Mouse (Mus musculus) lung, postnatal 0 days (tissue): ENCODE measurements at regions not wholly inside any gene's neighbourhood (a gene's known extent, or its start where the extent isn't known, plus 50 kb on each side); places are given as distances from the start of the nearest gene placed in this dataset.

Experiments
- ATAC-seq: fragments of 200-750 bp; cut with Nextera tagmentation; 2 replicates; pipeline ENCODE4 v1.8.0; 2017; ENCODE audit warnings: moderate library complexity
- DNase-seq: peaks from one replicate; pipeline ENCODE4 v3.0.0-alpha.2; 2016; ENCODE audit warnings: low spot score
- H3K27ac ChIP-seq: fragments of 300-500 bp; sonication (generic); 2 replicates; pipeline ENCODE4 v1.5.1; 2014; ENCODE audit warnings: antibody characterized with exemption, mild to moderate bottlenecking, low read length, mixed read lengths
- H3K27me3 ChIP-seq: fragments of 300-500 bp; sonication (generic); replicated peaks from 2 replicates; pipeline ENCODE4 v1.6.1; 2014; ENCODE audit warnings: low read length, mixed read lengths; ENCODE audit not compliant: insufficient read depth
- H3K36me3 ChIP-seq: fragments of 300-500 bp; sonication (generic); 2 replicates; pipeline ENCODE4 v1.6.1; 2014; ENCODE audit warnings: low read length, mixed read lengths; ENCODE audit not compliant: insufficient read depth
- H3K4me1 ChIP-seq: fragments of 300-500 bp; sonication (generic); 2 replicates; pipeline ENCODE4 v1.6.1; 2014; ENCODE audit warnings: antibody characterized with exemption, low read depth, low read length, mixed read lengths; ENCODE audit not compliant: insufficient read depth
- H3K4me2 ChIP-seq: fragments of 300-500 bp; sonication (generic); replicated peaks from 2 replicates; pipeline ENCODE4 v1.6.1; 2014; ENCODE audit warnings: low read depth, mild to moderate bottlenecking, low read length, moderate library complexity, mixed read lengths
- H3K4me3 ChIP-seq: fragments of 300-500 bp; sonication (generic); 2 replicates; pipeline ENCODE4 v1.5.1; 2014; ENCODE audit warnings: low read depth, low read length
- H3K9ac ChIP-seq: fragments of 300-500 bp; sonication (generic); replicated peaks from 2 replicates; pipeline ENCODE4 v1.6.1; 2014; ENCODE audit warnings: low read depth, mild to moderate bottlenecking
- H3K9me3 ChIP-seq: fragments of 300-500 bp; sonication (generic); 2 replicates; pipeline ENCODE4 v1.6.1; 2016; ENCODE audit warnings: low read length, mixed read lengths
- CTCF ChIP-seq: IDR thresholded peaks from 2 replicates; pipeline ENCODE4 v1.5.1; 2016; ENCODE audit warnings: antibody characterized with exemption, mild to moderate bottlenecking
- EP300 ChIP-seq: IDR thresholded peaks from 2 replicates; pipeline ENCODE4 v1.6.1; 2016; ENCODE audit warnings: antibody characterized with exemption, mild to moderate bottlenecking, control low read depth
- WGBS: fragments of 180-500 bp; shearing (Covaris S2); extraction: QIAGEN DNeasy Blood & Tissue Kit; methylation state at CpG from one replicate; pipeline ENCODE4 v1.1.7; 2014; 5-methylcytosine and 5-hydroxymethylcytosine counted together

GRCm38 (mm10) chr13:117334125-117334524 lies 113.2 kb upstream of the Gm17509 start:
- H3K27me3 ChIP-seq = no peaks in the 10 kb centered on the region
- TF ChIP-seq CTCF (peak; percentile 52), EP300 (no peak)
- ATAC-seq (no peak), DNase-seq (peak; percentile 47)
- H3K9ac ChIP-seq = no peak overlapping the region
- H3K4me2 ChIP-seq = no peak overlapping the region
- no peaks in the 10 kb centered on the region for H3K36me3 ChIP-seq
- H3K27ac ChIP-seq = no peak overlapping the region
- WGBS = 14% methylated on average over 1 of the region's 1 CpGs
- no peak overlapping the region for H3K4me3 ChIP-seq
- H3K9me3 ChIP-seq = no peaks in the 10 kb centered on the region
- no peaks in the 10 kb centered on the region for H3K4me1 ChIP-seq

- Histone ChIP-seq H3K27me3 (no peaks in the 10 kb centered on the region), H3K9ac (no peak overlapping the region), H3K4me2 (no peak overlapping the region), H3K4me1 (no peaks in the 10 kb centered on the region), H3K27ac (no peak overlapping the region), H3K36me3 (no peaks in the 10 kb centered on the region), H3K9me3 (no peaks in the 10 kb centered on the region), H3K4me3 (no peak overlapping the region)
- 82% methylated on average over 5 of the region's 5 CpGs for WGBS
- ATAC-seq = no peak
- no peak for DNase-seq
- TF ChIP-seq EP300 (no peak), CTCF (no peak)
These were observed 113.7 kb upstream of the Gm17509 start for GRCm38 (mm10) chr13:117334539-117334938.

DNA sequence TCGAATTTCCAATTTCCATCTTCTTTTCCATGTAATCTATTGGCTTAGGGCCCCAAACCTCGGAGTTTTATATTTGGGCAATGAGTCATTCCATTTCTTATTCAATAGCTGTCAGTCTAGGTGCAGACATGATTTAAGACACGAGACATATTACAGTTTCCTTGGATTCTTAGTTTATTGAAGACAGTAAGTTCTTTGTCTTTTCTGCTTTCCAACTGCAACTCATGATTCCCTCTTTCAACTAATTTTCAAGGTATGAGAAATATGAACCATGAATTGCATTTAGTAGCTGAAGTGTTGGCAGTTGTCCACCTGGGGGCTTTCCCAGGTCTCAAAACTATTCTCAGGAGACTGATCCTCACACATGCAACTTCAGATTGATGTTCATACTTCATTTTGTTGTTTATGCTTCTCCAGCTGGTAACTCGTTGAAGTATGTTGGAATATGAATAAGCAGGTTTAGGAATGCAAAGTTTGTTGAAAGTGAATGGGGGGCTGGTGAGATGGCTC lies 160.3 kb upstream of the Gm17509 start:
- Histone ChIP-seq H3K36me3 (no peaks in the 10 kb centered on the region), H3K4me2 (no peak overlapping the region), H3K4me3 (no peak overlapping the region), H3K27me3 (no peaks in the 10 kb centered on the region), H3K9me3 (no peaks in the 10 kb centered on the region), H3K27ac (no peak overlapping the region), H3K4me1 (no peaks in the 10 kb centered on the region), H3K9ac (no peak overlapping the region)
- WGBS = 53% methylated on average over 4 of the region's 4 CpGs
- no peak for TF ChIP-seq EP300
- no peak for TF ChIP-seq CTCF
- DNase-seq (no peak), ATAC-seq (no peak)

DNA sequence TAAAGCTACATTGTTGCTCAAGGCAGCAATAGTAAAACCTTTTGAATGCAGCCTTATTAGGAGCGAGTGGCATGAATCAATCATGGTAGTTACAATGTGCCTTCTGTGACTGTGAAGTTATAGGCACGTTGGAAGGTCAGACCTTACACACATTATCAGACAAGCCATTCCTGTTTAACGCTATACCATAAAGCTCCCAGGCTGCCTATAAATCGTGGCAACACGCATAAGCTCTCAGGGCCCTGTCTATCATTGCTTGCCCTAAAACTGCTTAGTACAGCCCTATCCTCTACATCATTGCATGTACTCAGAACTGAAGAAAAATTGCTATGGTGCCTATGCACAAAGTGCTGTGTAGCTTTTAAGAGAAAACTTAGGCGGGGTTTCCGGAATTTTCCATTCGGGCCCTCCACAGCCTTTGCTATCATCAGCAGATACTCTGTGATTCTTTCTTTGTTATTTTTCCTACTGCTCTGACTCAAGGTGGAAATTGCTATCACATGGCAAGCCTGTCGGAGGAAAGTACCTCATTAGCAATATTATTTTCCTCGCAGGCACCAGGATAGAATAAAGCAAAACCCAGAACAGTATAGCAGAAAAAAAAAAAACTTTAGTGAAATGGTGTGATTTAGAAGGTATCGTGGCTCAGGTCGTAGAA lies 162.7 kb upstream of the Gm17509 start:
- Histone ChIP-seq H3K27ac (no peak overlapping the region), H3K9me3 (no peaks in the 10 kb centered on the region), H3K4me3 (no peak overlapping the region), H3K27me3 (no peaks in the 10 kb centered on the region), H3K4me1 (no peaks in the 10 kb centered on the region), H3K4me2 (no peak overlapping the region), H3K9ac (no peak overlapping the region), H3K36me3 (no peaks in the 10 kb centered on the region)
- DNase-seq = no peak
- WGBS = 80% methylated on average over 12 of the region's 12 CpGs
- no peak for TF ChIP-seq CTCF
- no peak for TF ChIP-seq EP300
- ATAC-seq = no peak

- no peaks in the 10 kb centered on the region for H3K4me1 ChIP-seq
- no peak for TF ChIP-seq EP300
- TF ChIP-seq CTCF = no peak
- H3K9me3 ChIP-seq = no peaks in the 10 kb centered on the region
- no peak overlapping the region for H3K4me2 ChIP-seq
- ATAC-seq = no peak
- H3K27ac ChIP-seq = no peak overlapping the region
- H3K36me3 ChIP-seq = no peaks in the 10 kb centered on the region
- H3K27me3 ChIP-seq = no peaks in the 10 kb centered on the region
- H3K4me3 ChIP-seq = no peak overlapping the region
- no peak for DNase-seq
- no peak overlapping the region for H3K9ac ChIP-seq
These were observed 169.4 kb upstream of the Gm17509 start for GRCm38 (mm10) chr13:117390287-117390686.

DNA sequence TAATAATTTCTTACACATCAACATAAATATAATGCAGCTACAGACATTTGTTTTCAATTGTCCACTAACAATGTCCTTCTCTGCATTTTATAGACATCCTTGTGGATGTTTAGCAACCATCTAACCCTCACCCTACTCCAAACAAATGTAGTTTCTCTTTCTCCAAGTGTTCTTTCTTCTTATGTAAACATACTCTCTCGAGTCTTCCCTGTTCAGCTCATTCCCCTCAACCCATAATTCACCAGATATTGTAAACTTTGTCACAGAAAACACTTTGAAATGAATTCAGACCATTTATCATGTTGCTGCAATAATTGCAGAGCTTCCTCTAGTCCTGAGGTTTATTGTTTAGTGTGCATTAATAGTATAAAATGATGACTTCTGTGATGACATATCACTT lies 172.6 kb upstream of the Gm17509 start:
- Histone ChIP-seq H3K4me3 (no peak overlapping the region), H3K9me3 (no peaks in the 10 kb centered on the region), H3K4me2 (no peak overlapping the region), H3K9ac (no peak overlapping the region), H3K4me1 (no peaks in the 10 kb centered on the region), H3K27me3 (no peaks in the 10 kb centered on the region), H3K36me3 (no peaks in the 10 kb centered on the region), H3K27ac (no peak overlapping the region)
- ATAC-seq (no peak), DNase-seq (no peak)
- TF ChIP-seq CTCF = no peak
- no peak for TF ChIP-seq EP300
- WGBS = 10% methylated on average over 1 of the region's 1 CpGs

- Histone ChIP-seq H3K9ac (no peak overlapping the region), H3K9me3 (no peaks in the 10 kb centered on the region), H3K36me3 (no peaks in the 10 kb centered on the region), H3K4me3 (no peak overlapping the region), H3K27me3 (no peaks in the 10 kb centered on the region), H3K4me1 (no peaks in the 10 kb centered on the region), H3K27ac (no peak overlapping the region), H3K4me2 (no peak overlapping the region)
- DNase-seq (no peak), ATAC-seq (no peak)
- 68% methylated on average over 4 of the region's 4 CpGs for WGBS
- no peak for TF ChIP-seq EP300
- TF ChIP-seq CTCF = no peak
These were observed 180.4 kb upstream of the Gm17509 start for GRCm38 (mm10) chr13:117401245-117401644.
